Mouse (Mus musculus): Measurements from ENCODE around the gene B2m. TPM values are rescaled to one million over a fixed set of nuclear protein-coding genes. Genes with fewer than 3 reads are reported as not detected.

The B2m gene
- polyA plus RNA-seq, 1 experiment from 2014 or later, result 385 TPM

GRCm38 (mm10) chr2:122156051-122156700 lies 8.7 kb downstream of the B2m start:
- peak; percentile 57 for ATAC-seq
- Histone ChIP-seq H3K27me3 (replicated peaks; ENCODE audit: control insufficient read depth, insufficient read depth, low read length) (no peaks in the 10 kb centered on the region), H3K27ac (ENCODE audit: low read length) (no peak overlapping the region), H3K9me3 (ENCODE audit: control insufficient read depth, low read length) (no peaks in the 10 kb centered on the region), H3K4me3 (ENCODE audit: low read length) (no peak overlapping the region), H3K36me3 (ENCODE audit: control insufficient read depth, insufficient read depth, low read length) (peaks cover 4% of the 10 kb centered on the region; the same call in 1 of the 2 replicates), H3K4me2 (ENCODE audit: low read depth, low read length) (no peak overlapping the region), H3K4me1 (ENCODE audit: control insufficient read depth, insufficient read depth, low read length) (no peaks in the 10 kb centered on the region), H3K9ac (ENCODE audit: low read depth, low read length) (no peak overlapping the region)
- WGBS, result 92% methylated on average over 4 of the region's 4 CpGs

- ATAC-seq, result no peak
- H3K4me3 ChIP-seq (ENCODE audit: low read length), result no peak overlapping the region
- no peaks in the 10 kb centered on the region for H3K9me3 ChIP-seq (ENCODE audit: control insufficient read depth, low read length)
- H3K9ac ChIP-seq (ENCODE audit: low read depth, low read length), result no peak overlapping the region
- no peaks in the 10 kb centered on the region for H3K36me3 ChIP-seq (ENCODE audit: control insufficient read depth, insufficient read depth, low read length)
- no peak overlapping the region for H3K27ac ChIP-seq (ENCODE audit: low read length)
- no peaks in the 10 kb centered on the region for H3K4me1 ChIP-seq (ENCODE audit: control insufficient read depth, insufficient read depth, low read length)
- H3K4me2 ChIP-seq (ENCODE audit: low read depth, low read length), result no peak overlapping the region
- no peaks in the 10 kb centered on the region for H3K27me3 ChIP-seq (replicated peaks; ENCODE audit: control insufficient read depth, insufficient read depth, low read length)
Measured at GRCm38 (mm10) chr2:122157561-122157960, 10.1 kb downstream of the B2m start.

- ATAC-seq, result peak; percentile 64
- peak overlapping the region; percentile 57 for H3K27ac ChIP-seq (ENCODE audit: low read length)
- no peaks in the 10 kb centered on the region for H3K36me3 ChIP-seq (ENCODE audit: control insufficient read depth, insufficient read depth, low read length)
- no peak overlapping the region for H3K4me3 ChIP-seq (ENCODE audit: low read length)
- no peaks in the 10 kb centered on the region for H3K4me1 ChIP-seq (ENCODE audit: control insufficient read depth, insufficient read depth, low read length)
- no peak overlapping the region for H3K4me2 ChIP-seq (ENCODE audit: low read depth, low read length)
- H3K9me3 ChIP-seq (ENCODE audit: control insufficient read depth, low read length), result no peaks in the 10 kb centered on the region
- WGBS, result 30% methylated on average over 6 of the region's 6 CpGs
- no peak overlapping the region for H3K9ac ChIP-seq (ENCODE audit: low read depth, low read length)
- no peaks in the 10 kb centered on the region for H3K27me3 ChIP-seq (replicated peaks; ENCODE audit: control insufficient read depth, insufficient read depth, low read length)
Measured at GRCm38 (mm10) chr2:122158362-122158802, 10.9 kb downstream of the B2m start.

GRCm38 (mm10) chr2:122159667-122160066 lies 12.2 kb downstream of the B2m start:
- WGBS, result 72% methylated on average over 6 of the region's 6 CpGs
- Histone ChIP-seq H3K36me3 (ENCODE audit: control insufficient read depth, insufficient read depth, low read length) (no peaks in the 10 kb centered on the region), H3K4me3 (ENCODE audit: low read length) (no peak overlapping the region), H3K4me1 (ENCODE audit: control insufficient read depth, insufficient read depth, low read length) (0 out of 2 replicates have a peak, but pooled peaks cover 3% of the 10 kb centered on the region), H3K9me3 (ENCODE audit: control insufficient read depth, low read length) (no peaks in the 10 kb centered on the region), H3K4me2 (ENCODE audit: low read depth, low read length) (no peak overlapping the region), H3K9ac (ENCODE audit: low read depth, low read length) (no peak overlapping the region), H3K27ac (ENCODE audit: low read length) (no peak overlapping the region), H3K27me3 (replicated peaks; ENCODE audit: control insufficient read depth, insufficient read depth, low read length) (no peaks in the 10 kb centered on the region)
- no peak for ATAC-seq

- Histone ChIP-seq H3K9me3 (ENCODE audit: control insufficient read depth, low read length) (no peaks in the 10 kb centered on the region), H3K27me3 (replicated peaks; ENCODE audit: control insufficient read depth, insufficient read depth, low read length) (no peaks in the 10 kb centered on the region), H3K4me1 (ENCODE audit: control insufficient read depth, insufficient read depth, low read length) (0 out of 2 replicates have a peak, but pooled peaks cover 3% of the 10 kb centered on the region), H3K4me3 (ENCODE audit: low read length) (no peak within 1 kb of the TSS), H3K36me3 (ENCODE audit: control insufficient read depth, insufficient read depth, low read length) (no peaks in the 10 kb centered on the region), H3K4me2 (ENCODE audit: low read depth, low read length) (no peak within 1 kb of the TSS), H3K9ac (ENCODE audit: low read depth, low read length) (no peak within 1 kb of the TSS), H3K27ac (ENCODE audit: low read length) (0 out of 2 replicates have a peak within 1 kb of the TSS, but pooled peaks have one; percentile 24)
- peak; percentile 51; the same call in 1 of the 2 replicates for ATAC-seq
- WGBS, result 51% methylated on average over 2 of the region's 2 CpGs
Measured at GRCm38 (mm10) chr2:122160680-122161079, 13.2 kb downstream of the B2m start, which contains the start of gene Trim69. Trim69 (plus strand) TSS chr2:122160700.

GRCm38 (mm10) chr2:122161542-122161941 lies 14.1 kb downstream of the B2m start:
- Histone ChIP-seq H3K4me3 (ENCODE audit: low read length) (no peak overlapping the region), H3K4me2 (ENCODE audit: low read depth, low read length) (no peak overlapping the region), H3K36me3 (ENCODE audit: control insufficient read depth, insufficient read depth, low read length) (no peaks in the 10 kb centered on the region), H3K27ac (ENCODE audit: low read length) (0 out of 2 replicates have a peak overlapping the region, but pooled peaks have one; percentile 24), H3K9me3 (ENCODE audit: control insufficient read depth, low read length) (no peaks in the 10 kb centered on the region), H3K4me1 (ENCODE audit: control insufficient read depth, insufficient read depth, low read length) (0 out of 2 replicates have a peak, but pooled peaks cover 3% of the 10 kb centered on the region), H3K27me3 (replicated peaks; ENCODE audit: control insufficient read depth, insufficient read depth, low read length) (no peaks in the 10 kb centered on the region), H3K9ac (ENCODE audit: low read depth, low read length) (no peak overlapping the region)
- WGBS, result 31% methylated on average over 4 of the region's 4 CpGs
- peak; percentile 36 for ATAC-seq

GRCm38 (mm10) chr2:122162529-122162928 lies 15.0 kb downstream of the B2m start:
- WGBS, result 78% methylated on average over 2 of the region's 2 CpGs
- no peaks in the 10 kb centered on the region for H3K9me3 ChIP-seq (ENCODE audit: control insufficient read depth, low read length)
- H3K9ac ChIP-seq (ENCODE audit: low read depth, low read length), result no peak overlapping the region
- H3K27ac ChIP-seq (ENCODE audit: low read length), result no peak overlapping the region
- H3K27me3 ChIP-seq (replicated peaks; ENCODE audit: control insufficient read depth, insufficient read depth, low read length), result no peaks in the 10 kb centered on the region
- H3K4me3 ChIP-seq (ENCODE audit: low read length), result no peak overlapping the region
- H3K4me2 ChIP-seq (ENCODE audit: low read depth, low read length), result no peak overlapping the region
- no peaks in the 10 kb centered on the region for H3K36me3 ChIP-seq (ENCODE audit: control insufficient read depth, insufficient read depth, low read length)
- H3K4me1 ChIP-seq (ENCODE audit: control insufficient read depth, insufficient read depth, low read length), result 0 out of 2 replicates have a peak, but pooled peaks cover 3% of the 10 kb centered on the region
- no peak for ATAC-seq

- Histone ChIP-seq H3K36me3 (ENCODE audit: control insufficient read depth, insufficient read depth, low read length) (no peaks in the 10 kb centered on the region), H3K4me2 (ENCODE audit: low read depth, low read length) (no peak overlapping the region), H3K4me3 (ENCODE audit: low read length) (no peak overlapping the region), H3K9ac (ENCODE audit: low read depth, low read length) (no peak overlapping the region), H3K4me1 (ENCODE audit: control insufficient read depth, insufficient read depth, low read length) (0 out of 2 replicates have a peak, but pooled peaks cover 3% of the 10 kb centered on the region), H3K9me3 (ENCODE audit: control insufficient read depth, low read length) (no peaks in the 10 kb centered on the region), H3K27me3 (replicated peaks; ENCODE audit: control insufficient read depth, insufficient read depth, low read length) (no peaks in the 10 kb centered on the region), H3K27ac (ENCODE audit: low read length) (no peak overlapping the region; the same call in 1 of the 2 replicates)
- 73% methylated on average over 13 of the region's 13 CpGs for WGBS
- ATAC-seq, result no peak
Measured at GRCm38 (mm10) chr2:122163430-122164195, 16.1 kb downstream of the B2m start.

GRCm38 (mm10) chr2:122164293-122164692 lies 16.8 kb downstream of the B2m start:
- no peak overlapping the region for H3K4me3 ChIP-seq (ENCODE audit: low read length)
- ATAC-seq, result no peak
- no peaks in the 10 kb centered on the region for H3K36me3 ChIP-seq (ENCODE audit: control insufficient read depth, insufficient read depth, low read length)
- H3K9me3 ChIP-seq (ENCODE audit: control insufficient read depth, low read length), result no peaks in the 10 kb centered on the region
- no peak overlapping the region; the same call in 1 of the 2 replicates for H3K27ac ChIP-seq (ENCODE audit: low read length)
- H3K27me3 ChIP-seq (replicated peaks; ENCODE audit: control insufficient read depth, insufficient read depth, low read length), result no peaks in the 10 kb centered on the region
- no peak overlapping the region for H3K9ac ChIP-seq (ENCODE audit: low read depth, low read length)
- 0 out of 2 replicates have a peak, but pooled peaks cover 3% of the 10 kb centered on the region for H3K4me1 ChIP-seq (ENCODE audit: control insufficient read depth, insufficient read depth, low read length)
- 83% methylated on average over 11 of the region's 11 CpGs for WGBS
- H3K4me2 ChIP-seq (ENCODE audit: low read depth, low read length), result no peak overlapping the region
